Mouse (Mus musculus) forebrain, embryonic 11.5 days (tissue): ENCODE data around the gene Dpp8. TPM values are rescaled to one million over a fixed set of nuclear protein-coding genes. Genes with fewer than 3 reads are reported as not detected.
"Not testable (repeated sequence)": the region's sequence is repeated elsewhere in the genome, so short reads cannot be mapped to it uniquely, and the experiment has no call there.

Experiments used
- ATAC-seq: fragments of 200-750 bp; cut with Nextera tagmentation; replicated peaks from 2 replicates; pipeline ENCODE4 v1.8.0; 2017; ENCODE audit warnings: moderate TSS enrichment; ENCODE audit not compliant: low FRiP score
- DNase-seq: peaks from one replicate; pipeline ENCODE4 v3.0.0-alpha.2; 2017; ENCODE audit warnings: low spot score
- H3K27ac ChIP-seq: fragments of 300-500 bp; sonication (generic); 2 replicates; pipeline ENCODE4 v1.5.1; 2014; ENCODE audit warnings: low read depth, low read length
- H3K27me3 ChIP-seq: fragments of 300-500 bp; sonication (generic); 2 replicates; pipeline ENCODE4 v1.6.1; 2014; ENCODE audit warnings: mild to moderate bottlenecking, low read length, mixed read lengths; ENCODE audit not compliant: control insufficient read depth, insufficient read depth
- H3K36me3 ChIP-seq: fragments of 300-500 bp; sonication (generic); 2 replicates; pipeline ENCODE4 v1.6.1; 2014; ENCODE audit warnings: mild to moderate bottlenecking, low read length, moderate library complexity, mixed read lengths; ENCODE audit not compliant: control insufficient read depth, insufficient read depth
- H3K4me1 ChIP-seq: fragments of 300-500 bp; sonication (generic); replicated peaks from 2 replicates; pipeline ENCODE4 v1.6.1; 2014; ENCODE audit warnings: low read length, mixed read lengths; ENCODE audit not compliant: control insufficient read depth, insufficient read depth
- H3K4me2 ChIP-seq: fragments of 300-500 bp; sonication (generic); 2 replicates; pipeline ENCODE4 v1.6.1; 2014; ENCODE audit warnings: low read depth, mild to moderate bottlenecking, low read length, moderate library complexity, mixed read lengths; ENCODE audit not compliant: severe bottlenecking
- H3K4me3 ChIP-seq: fragments of 300-500 bp; sonication (generic); 2 replicates; pipeline ENCODE4 v1.5.1; 2014; ENCODE audit warnings: low read depth, low read length
- H3K9ac ChIP-seq: fragments of 300-500 bp; sonication (generic); 2 replicates; pipeline ENCODE4 v1.6.1; 2014; ENCODE audit warnings: low read length
- H3K9me3 ChIP-seq: fragments of 300-500 bp; sonication (generic); 2 replicates; pipeline ENCODE4 v1.6.1; 2016; ENCODE audit warnings: low read length, mixed read lengths; ENCODE audit not compliant: control insufficient read depth
- WGBS: fragments of 180-500 bp; shearing (Covaris S2); extraction: QIAGEN DNeasy Blood & Tissue Kit; methylation state at CpG from one replicate; pipeline ENCODE4 v1.1.7; 2014; 5-methylcytosine and 5-hydroxymethylcytosine counted together
- polyA plus RNA-seq: library from polyadenylated mRNA; unstranded; fragments of >200 nt; fragmentation: Nextera tagmentation; extraction: Ambion mirVana; gene quantifications from 2 replicates; pipeline ENCODE4 v1.2.1, GENCODE M21; 2014

The Dpp8 gene
- polyA plus RNA-seq, result 43.9 and 44.8 TPM in 2 replicates

GRCm38 (mm10) chr9:65032269-65033108 is at the start of gene Dpp8:
Gene Dpp8, plus strand, starts transcription at chr9:65032414.
- Histone ChIP-seq H3K36me3 (no peaks in the 10 kb centered on the region), H3K9me3 (no peaks in the 10 kb centered on the region), H3K9ac (peak within 1 kb of the TSS; percentile 95), H3K27ac (peak within 1 kb of the TSS; percentile 78), H3K4me3 (peak within 1 kb of the TSS; percentile 99), H3K27me3 (no peaks in the 10 kb centered on the region), H3K4me2 (peak within 1 kb of the TSS; percentile 94), H3K4me1 (peaks cover 7% of the 10 kb centered on the region; the same call in 1 of the 2 replicates)
- under 1% methylated on average over 84 of the region's 85 CpGs for WGBS
- DNase-seq (peak; percentile 96), ATAC-seq (peak; percentile 87)

DNA sequence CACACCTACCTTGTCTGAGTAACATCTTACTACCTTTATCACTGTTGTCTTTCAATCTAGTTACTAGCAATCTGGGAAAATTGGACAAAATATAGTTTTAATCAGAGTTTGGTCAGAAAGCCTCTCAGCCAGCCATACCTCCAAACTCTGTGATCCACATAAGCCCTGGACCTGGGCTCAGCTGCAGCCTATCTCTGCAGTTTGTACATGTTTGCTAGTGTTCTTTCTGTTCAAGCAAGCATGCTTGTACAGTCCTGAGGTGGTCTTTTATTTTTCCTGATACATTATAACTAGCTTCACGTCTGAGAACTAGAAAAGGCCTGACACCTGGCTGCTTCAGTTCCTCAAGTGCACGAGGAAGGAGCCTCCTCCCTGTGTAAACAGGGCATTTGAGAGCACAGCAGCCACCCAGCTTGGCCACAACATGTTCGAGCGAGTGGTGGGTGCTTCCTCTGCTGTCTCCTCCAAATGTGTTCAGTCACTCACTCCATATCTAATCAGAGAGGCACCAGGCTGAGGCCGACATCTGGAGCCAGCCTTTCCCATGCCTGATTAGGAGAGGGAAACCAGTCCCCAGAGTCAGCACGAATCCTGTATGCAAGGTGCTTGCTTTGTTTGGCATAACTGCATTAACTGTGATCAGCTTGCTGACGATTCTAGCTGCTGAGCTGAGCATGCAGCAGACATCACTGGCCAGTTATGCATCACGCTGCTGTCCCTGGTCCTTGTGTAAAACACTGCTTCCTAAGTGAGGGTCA is 47.0 kb upstream of the Dpp8 start:
- DNase-seq, result no peak
- 85% methylated on average over 8 of the region's 8 CpGs for WGBS

GRCm38 (mm10) chr9:64985807-64986206 is 46.4 kb upstream of the Dpp8 start:
- H3K27ac ChIP-seq, result no peak overlapping the region
- H3K27me3 ChIP-seq, result no peaks in the 10 kb centered on the region
- H3K4me2 ChIP-seq, result no peak overlapping the region
- no peak overlapping the region for H3K9ac ChIP-seq
- DNase-seq, result no peak
- H3K36me3 ChIP-seq, result peaks cover 3% of the 10 kb centered on the region; the same call in 1 of the 2 replicates
- H3K4me3 ChIP-seq, result no peak overlapping the region
- WGBS, result 89% methylated on average over 9 of the region's 9 CpGs
- ATAC-seq, result no peak
- no peaks in the 10 kb centered on the region for H3K9me3 ChIP-seq
- no peaks in the 10 kb centered on the region for H3K4me1 ChIP-seq

More for the DNA sequence above, 47.0 kb upstream of the Dpp8 start:
- Histone ChIP-seq H3K4me3 (no peak overlapping the region), H3K9me3 (no peaks in the 10 kb centered on the region), H3K27ac (no peak overlapping the region), H3K27me3 (no peaks in the 10 kb centered on the region), H3K4me1 (no peaks in the 10 kb centered on the region), H3K4me2 (no peak overlapping the region), H3K9ac (no peak overlapping the region), H3K36me3 (peaks cover 6% of the 10 kb centered on the region; the same call in 1 of the 2 replicates)
- ATAC-seq, result no peak

DNA sequence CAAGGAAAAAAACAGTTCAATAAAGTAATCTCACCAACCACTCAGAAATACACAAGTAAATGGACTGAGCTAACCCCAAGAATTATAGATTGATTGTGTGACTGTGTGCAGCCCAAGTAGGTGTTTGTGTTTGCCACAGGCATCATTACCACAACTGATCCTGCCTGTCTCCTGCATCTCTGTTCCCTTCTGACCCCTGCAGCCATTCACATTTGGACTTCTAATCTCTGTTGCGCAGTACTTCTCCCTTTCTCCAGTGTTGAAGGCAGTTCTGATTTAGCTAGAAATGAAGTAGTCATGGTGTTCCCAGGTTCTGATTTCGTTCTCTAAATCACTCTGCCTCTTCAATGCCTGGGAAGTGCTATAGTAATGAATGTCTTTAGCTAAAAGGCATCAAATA is 44.6 kb upstream of the Dpp8 start:
- Histone ChIP-seq H3K9ac (no peak overlapping the region), H3K9me3 (no peaks in the 10 kb centered on the region), H3K27ac (no peak overlapping the region), H3K4me3 (no peak overlapping the region), H3K36me3 (peaks cover 3% of the 10 kb centered on the region; the same call in 1 of the 2 replicates), H3K27me3 (no peaks in the 10 kb centered on the region), H3K4me2 (no peak overlapping the region), H3K4me1 (no peaks in the 10 kb centered on the region)
- DNase-seq, result no peak
- WGBS, result 94% methylated on average over 2 of the region's 2 CpGs
- no peak for ATAC-seq

- 87% methylated on average over 6 of the region's 6 CpGs for WGBS
- ATAC-seq, result no peak
- H3K36me3 ChIP-seq, result peaks cover 3% of the 10 kb centered on the region; the same call in 1 of the 2 replicates
Measured at GRCm38 (mm10) chr9:64988443-64988842, 43.8 kb upstream of the Dpp8 start.

GRCm38 (mm10) chr9:64990291-64990690 is 41.9 kb upstream of the Dpp8 start:
- ATAC-seq (no peak), DNase-seq (no peak)
- 88% methylated on average over 7 of the region's 7 CpGs for WGBS
- H3K4me2 ChIP-seq, result no peak overlapping the region
- no peak overlapping the region for H3K9ac ChIP-seq
- peaks cover 3% of the 10 kb centered on the region; the same call in 1 of the 2 replicates for H3K36me3 ChIP-seq
- H3K4me1 ChIP-seq, result no peaks in the 10 kb centered on the region
- no peak overlapping the region for H3K4me3 ChIP-seq
- H3K27ac ChIP-seq, result no peak overlapping the region
- no peaks in the 10 kb centered on the region for H3K27me3 ChIP-seq
- H3K9me3 ChIP-seq, result no peaks in the 10 kb centered on the region

More at GRCm38 (mm10) chr9:64988443-64988842, 43.8 kb upstream of the Dpp8 start:
- DNase-seq, result no peak
- Histone ChIP-seq H3K9ac (no peak overlapping the region), H3K4me3 (no peak overlapping the region), H3K9me3 (no peaks in the 10 kb centered on the region), H3K27me3 (no peaks in the 10 kb centered on the region), H3K4me2 (no peak overlapping the region), H3K27ac (no peak overlapping the region), H3K4me1 (no peaks in the 10 kb centered on the region)

- 93% methylated on average over 1 of the region's 1 CpGs for WGBS
- not testable (repeated sequence) for H3K9me3 ChIP-seq
Measured at GRCm38 (mm10) chr9:64995464-64995863, 36.8 kb upstream of the Dpp8 start.

GRCm38 (mm10) chr9:65001481-65001880 is 30.7 kb upstream of the Dpp8 start:
- Histone ChIP-seq H3K9ac (no peak overlapping the region), H3K27ac (no peak overlapping the region), H3K4me3 (no peak overlapping the region), H3K9me3 (no peaks in the 10 kb centered on the region), H3K4me1 (no peaks in the 10 kb centered on the region), H3K36me3 (peaks cover 18% of the 10 kb centered on the region; the same call in 1 of the 2 replicates), H3K27me3 (no peaks in the 10 kb centered on the region), H3K4me2 (no peak overlapping the region)
- 56% methylated on average over 4 of the region's 4 CpGs for WGBS
- no peak for ATAC-seq
- DNase-seq, result no peak

More at GRCm38 (mm10) chr9:64995464-64995863, 36.8 kb upstream of the Dpp8 start:
- H3K36me3 ChIP-seq, H3K9ac ChIP-seq, H3K27me3 ChIP-seq, H3K4me1 ChIP-seq, H3K4me2 ChIP-seq, ATAC-seq, DNase-seq, H3K4me3 ChIP-seq, H3K27ac ChIP-seq: not testable (repeated sequence)
